Comparison of ENCODE assay signal across 31 mouse cellular contexts in genomic region chr7:77009571-77009970, GRCm38 (mm10).
A peak's percentile ranks its signal among the peaks of the same experiment; 100 is the strongest.
DNase-seq lines count a peak whose midpoint lies in the region; ATAC-seq lines count a peak whose summit lies in the region.
"Had no signal": no experiment of that assay in that cellular context is flagged by ENCODE, and none has a peak within 500 bp of the region (broad histone marks: within the 10 kb centered on the region; RNA-seq: fewer than 3 reads in every experiment).

No protein-coding gene starts in this region.

- no peak overlapping the region for H3K9ac ChIP-seq in liver, embryonic 12.5 days
- H3K9ac ChIP-seq: embryonic facial prominence, embryonic 12.5 days; embryonic facial prominence, embryonic 15.5 days; forebrain, embryonic 12.5 days; forebrain, embryonic 15.5 days; heart, embryonic 13.5 days; hindbrain, embryonic 14.5 days had no signal

- no peak overlapping the region for H3K27ac ChIP-seq in liver, embryonic 12.5 days
- H3K27ac ChIP-seq: embryonic facial prominence, embryonic 12.5 days; embryonic facial prominence, embryonic 15.5 days; forebrain, embryonic 12.5 days; forebrain, embryonic 15.5 days; heart, adult 2 months; heart, embryonic 10.5 days; heart, embryonic 13.5 days; hindbrain, embryonic 14.5 days; hindbrain, postnatal 0 days had no signal

- WGBS in liver, embryonic 12.5 days (ENCODE audit: insufficient replicate concordance) = 70% methylated on average over 3 of the region's 3 CpGs

- H3K27me3 ChIP-seq in liver, embryonic 12.5 days (replicated peaks) = no peaks in the 10 kb centered on the region
- H3K27me3 ChIP-seq: CH12.LX; embryonic facial prominence, embryonic 12.5 days; embryonic facial prominence, embryonic 15.5 days; forebrain, embryonic 12.5 days; forebrain, embryonic 15.5 days; heart, embryonic 13.5 days; Patski had no signal

- peak; percentile 7 to 9 for DNase-seq in cerebellum, adult 18-20 months
- no peak for DNase-seq in cerebellum, postnatal 4 days (ENCODE audit: low spot score in 2 of 2)
- DNase-seq in brain, adult 2 months (ENCODE audit: low read depth, low spot score) = peak; percentile 26
- DNase-seq in cerebellum, adult 9-10 months = peak; percentile 16
- DNase-seq in cerebellum, postnatal 14 days = peak; percentile 20 to 41
- DNase-seq in adipocyte (ENCODE audit: low spot score) = no peak
- no peak for DNase-seq in layer of hippocampus, adult 11-12 months (ENCODE audit: low spot score)
- DNase-seq: adrenal gland, adult 2 months; adrenal gland, postnatal 25 days; B cell, adult 2 months; gastrocnemius, postnatal 10 days; gastrocnemius, postnatal 36 days; heart, adult 2 months; heart, postnatal 14 days; heart, postnatal 4 days; kidney, adult 18-20 months; kidney, adult 9 months had no signal

- no peak overlapping the region for H3K4me3 ChIP-seq in liver, embryonic 12.5 days
- H3K4me3 ChIP-seq: embryonic facial prominence, embryonic 12.5 days; embryonic facial prominence, embryonic 15.5 days; forebrain, embryonic 12.5 days; forebrain, embryonic 15.5 days; heart, adult 2 months; heart, embryonic 10.5 days; heart, embryonic 13.5 days had no signal

- no peaks in the 10 kb centered on the region for H3K4me1 ChIP-seq in liver, embryonic 12.5 days
- H3K4me1 ChIP-seq: embryonic facial prominence, embryonic 12.5 days; embryonic facial prominence, embryonic 15.5 days; forebrain, embryonic 12.5 days; forebrain, embryonic 15.5 days; heart, embryonic 10.5 days; heart, embryonic 13.5 days had no signal

- H3K4me2 ChIP-seq in liver, embryonic 12.5 days = no peak overlapping the region
- H3K4me2 ChIP-seq: embryonic facial prominence, embryonic 12.5 days; embryonic facial prominence, embryonic 15.5 days; forebrain, embryonic 12.5 days; forebrain, embryonic 15.5 days; heart, embryonic 13.5 days; hindbrain, embryonic 14.5 days had no signal

- no peaks in the 10 kb centered on the region for H3K9me3 ChIP-seq in liver, embryonic 12.5 days (replicated peaks)
- H3K9me3 ChIP-seq: embryonic facial prominence, embryonic 12.5 days; embryonic facial prominence, embryonic 15.5 days; forebrain, embryonic 12.5 days; forebrain, embryonic 15.5 days; G1E; heart, embryonic 10.5 days; heart, embryonic 13.5 days had no signal

- H3K36me3 ChIP-seq in liver, embryonic 12.5 days = no peaks in the 10 kb centered on the region
- H3K36me3 ChIP-seq: embryonic facial prominence, embryonic 12.5 days; embryonic facial prominence, embryonic 15.5 days; forebrain, embryonic 12.5 days; forebrain, embryonic 15.5 days; G1E; heart, embryonic 10.5 days; heart, embryonic 13.5 days had no signal

- no peak for ATAC-seq in liver, embryonic 12.5 days
- ATAC-seq: forebrain, embryonic 15.5 days; hindbrain, postnatal 0 days; inflammation-experienced regulatory T-cells, adult 6 months; intestine, embryonic 16.5 days; Patski had no signal

Comparison
In these comparisons a context has a peak if more than half of its experiments do, and no peak if none do; other contexts are left out.
1. DNase-seq: peak in cerebellum, adult 18-20 months (2 of 2), brain, adult 2 months (single experiment), cerebellum, adult 9-10 months (single experiment) and cerebellum, postnatal 14 days (2 of 2); none in cerebellum, postnatal 4 days (0 of 2), adipocyte (single experiment) and layer of hippocampus, adult 11-12 months (single experiment).